13 mouse cellular contexts compared by ENCODE assay signal in the genomic region with DNA sequence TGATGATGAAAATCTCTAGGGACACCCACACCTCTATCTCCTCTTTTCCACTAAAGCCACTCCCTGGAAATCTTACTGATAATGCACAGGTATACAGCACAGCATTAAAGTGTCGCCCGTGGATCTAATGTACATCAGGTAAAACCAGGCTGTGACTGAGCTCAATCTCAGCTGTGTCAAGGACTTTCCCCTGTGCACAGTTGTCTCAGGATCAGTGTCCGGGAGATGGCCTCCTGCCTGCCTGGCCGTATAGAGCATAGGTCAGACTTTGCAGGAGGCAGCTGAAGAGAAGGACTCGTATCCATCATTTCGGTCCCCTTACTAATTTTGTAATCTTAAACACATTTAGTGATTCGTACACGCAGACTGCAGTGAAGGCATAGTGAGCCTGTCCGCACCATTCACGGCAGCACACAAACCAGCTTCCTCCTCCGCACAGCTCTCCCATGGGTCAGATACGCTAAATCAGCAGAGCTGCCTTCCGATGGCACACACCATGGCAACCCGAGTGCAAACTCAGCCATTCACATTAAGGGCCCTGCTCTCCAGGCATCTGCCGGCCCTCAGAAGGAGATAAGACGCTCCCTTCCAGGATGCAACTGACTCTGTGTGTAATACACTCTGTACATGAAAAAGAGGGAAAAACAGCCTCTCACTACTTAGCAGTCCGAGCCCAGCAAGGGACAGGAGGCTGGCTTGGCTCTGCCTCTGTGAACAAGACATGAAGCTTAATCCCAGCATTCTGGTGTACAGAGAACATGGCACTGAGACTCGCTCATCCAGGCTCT.
A peak's percentile ranks its signal among the peaks of the same experiment; 100 is the strongest.
DNase-seq lines count a peak whose midpoint lies in the region; ATAC-seq lines count a peak whose summit lies in the region.
"Had no signal": no experiment of that assay in that cellular context is flagged by ENCODE, and none has a peak within 500 bp of the region (broad histone marks: within the 10 kb centered on the region; RNA-seq: fewer than 3 reads in every experiment).

No protein-coding gene starts in this region.

- no peaks in the 10 kb centered on the region for H3K27me3 ChIP-seq in neural tube, embryonic 11.5 days (ENCODE audit: control insufficient read depth, insufficient read depth, low read length)
- H3K27me3 ChIP-seq in midbrain, embryonic 13.5 days, result no peaks in the 10 kb centered on the region
- H3K27me3 ChIP-seq: heart, embryonic 13.5 days; liver, embryonic 13.5 days had no signal

- H3K4me1 ChIP-seq in neural tube, embryonic 11.5 days (ENCODE audit: control insufficient read depth, insufficient read depth, low read length), result no peaks in the 10 kb centered on the region
- H3K4me1 ChIP-seq in midbrain, embryonic 13.5 days (replicated peaks), result peaks cover 28% of the 10 kb centered on the region
- H3K4me1 ChIP-seq: liver, embryonic 13.5 days had no signal

- H3K27ac ChIP-seq in neural tube, embryonic 11.5 days (ENCODE audit: low read depth, low read length), result no peak overlapping the region
- peak overlapping the region; percentile 70 for H3K27ac ChIP-seq in midbrain, embryonic 13.5 days
- H3K27ac ChIP-seq: heart, embryonic 13.5 days; liver, embryonic 13.5 days had no signal

- 68% methylated on average over 18 of the region's 18 CpGs for WGBS in neural tube, embryonic 11.5 days
- 49% methylated on average over 18 of the region's 18 CpGs for WGBS in midbrain, embryonic 13.5 days

- H3K9me3 ChIP-seq in neural tube, embryonic 11.5 days (ENCODE audit: control insufficient read depth, low read length), result no peaks in the 10 kb centered on the region
- H3K9me3 ChIP-seq in midbrain, embryonic 13.5 days, result no peaks in the 10 kb centered on the region
- H3K9me3 ChIP-seq: heart, embryonic 13.5 days; liver, embryonic 13.5 days had no signal

- no peak overlapping the region for H3K9ac ChIP-seq in neural tube, embryonic 11.5 days (ENCODE audit: low read length)
- H3K9ac ChIP-seq in midbrain, embryonic 13.5 days (replicated peaks), result peak overlapping the region; percentile 37; the same call in 1 of the 2 replicates
- H3K9ac ChIP-seq: heart, embryonic 13.5 days; liver, embryonic 13.5 days had no signal

- H3K4me3 ChIP-seq in neural tube, embryonic 11.5 days (ENCODE audit: low read depth, low read length), result no peak overlapping the region
- H3K4me3 ChIP-seq in midbrain, embryonic 13.5 days (replicated peaks), result no peak overlapping the region
- H3K4me3 ChIP-seq: erythroblast, embryonic 14.5 days; heart, embryonic 13.5 days; liver, embryonic 13.5 days had no signal

- H3K4me2 ChIP-seq in neural tube, embryonic 11.5 days (ENCODE audit: low read depth), result no peak overlapping the region
- peak overlapping the region; percentile 29 for H3K4me2 ChIP-seq in midbrain, embryonic 13.5 days (replicated peaks)
- H3K4me2 ChIP-seq: heart, embryonic 13.5 days; liver, embryonic 13.5 days had no signal

- no peaks in the 10 kb centered on the region for H3K36me3 ChIP-seq in neural tube, embryonic 11.5 days (ENCODE audit: control insufficient read depth, insufficient read depth, low read length)
- peaks cover 21% of the 10 kb centered on the region for H3K36me3 ChIP-seq in midbrain, embryonic 13.5 days

- DNase-seq in embryo, embryonic 11 days, result peak; percentile 27
- no peak for DNase-seq in embryo, embryonic 9.5 days (ENCODE audit: extremely low spot score)
- DNase-seq in neural tube, embryonic 11.5 days (ENCODE audit: low spot score), result peak; percentile 60
- no peak for DNase-seq in neural tube, embryonic 10.5 days (ENCODE audit: extremely low spot score, low spot score)
- no peak for DNase-seq in frontal cortex, adult 2 months (ENCODE audit: extremely low spot score in 1 of 2, low spot score in 1 of 2)
- no peak for DNase-seq in thymus, postnatal 4 days
- no peak for DNase-seq in ovary, postnatal 36 days (ENCODE audit: low spot score)
- DNase-seq: adrenal gland, postnatal 14 days; liver, embryonic 13.5 days had no signal

- ATAC-seq in neural tube, embryonic 11.5 days (ENCODE audit: insufficient read depth, low FRiP score, low TSS enrichment), result peak; percentile 83
- peak; percentile 82 for ATAC-seq in midbrain, embryonic 13.5 days
- ATAC-seq: inflammation-experienced regulatory T-cells, adult 6 months had no signal

Comparison
In these comparisons a context has a peak if more than half of its experiments do, and no peak if none do; other contexts are left out.
1. DNase-seq: peak in embryo, embryonic 11 days (single experiment) and neural tube, embryonic 11.5 days (single experiment); none in embryo, embryonic 9.5 days (single experiment), neural tube, embryonic 10.5 days (single experiment), frontal cortex, adult 2 months (0 of 2), thymus, postnatal 4 days (single experiment) and ovary, postnatal 36 days (single experiment).